Mouse (Mus musculus): ENCODE measurements at regions not wholly inside any gene's neighbourhood (a gene's known extent, or its start where the extent isn't known, plus 50 kb on each side); places are given as distances from the start of the nearest gene placed in this dataset.
"Not testable (repeated sequence)": the region's sequence is repeated elsewhere in the genome, so short reads cannot be mapped to it uniquely, and the experiment has no call there.

GRCm38 (mm10) chrX:94785983-94786382 is 61.6 kb downstream of the Zxdb start:
- no peak for DNase-seq (ENCODE audit: low spot score)

- DNase-seq (ENCODE audit: low spot score): no peak
Observed at GRCm38 (mm10) chrX:94788331-94788920, 64.1 kb downstream of the Zxdb start.

GRCm38 (mm10) chrX:94796845-94797244 is 72.5 kb downstream of the Zxdb start:
- not testable (repeated sequence) for DNase-seq (ENCODE audit: low spot score)

GRCm38 (mm10) chrX:94797348-94798182 is 73.2 kb downstream of the Zxdb start:
- DNase-seq (ENCODE audit: low spot score): not testable (repeated sequence)

- DNase-seq (ENCODE audit: low spot score): not testable (repeated sequence)
Observed at GRCm38 (mm10) chrX:94798183-94798619, 73.8 kb downstream of the Zxdb start.

GRCm38 (mm10) chrX:94812760-94813159 is 88.4 kb downstream of the Zxdb start:
- DNase-seq (ENCODE audit: low spot score): not testable (repeated sequence)

GRCm38 (mm10) chrX:94827524-94827923 is 103.2 kb downstream of the Zxdb start:
- DNase-seq (ENCODE audit: low spot score): not testable (repeated sequence)

GRCm38 (mm10) chrX:94844110-94844779 is 119.9 kb downstream of the Zxdb start:
- not testable (repeated sequence) for DNase-seq (ENCODE audit: low spot score)

GRCm38 (mm10) chrX:94849549-94849948 is 125.2 kb downstream of the Zxdb start:
- not testable (repeated sequence) for DNase-seq (ENCODE audit: low spot score)

GRCm38 (mm10) chrX:94857501-94857900 is 133.1 kb downstream of the Zxdb start:
- no peak for DNase-seq (ENCODE audit: low spot score)

- DNase-seq (ENCODE audit: low spot score): no peak
Observed at GRCm38 (mm10) chrX:94857954-94858353, 133.6 kb downstream of the Zxdb start.

- no peak for DNase-seq (ENCODE audit: low spot score)
Observed at GRCm38 (mm10) chrX:94863123-94863522, 138.8 kb downstream of the Zxdb start.

- peak; percentile 85 for DNase-seq (ENCODE audit: low spot score)
Observed at GRCm38 (mm10) chrX:94865531-94866502, 141.4 kb downstream of the Zxdb start.

- DNase-seq (ENCODE audit: low spot score): not testable (repeated sequence)
Observed at GRCm38 (mm10) chrX:94883547-94883946, 142.9 kb downstream of the Spin4 start.
